Mouse (Mus musculus): Measurements from ENCODE around the gene Stxbp1.

DNA sequence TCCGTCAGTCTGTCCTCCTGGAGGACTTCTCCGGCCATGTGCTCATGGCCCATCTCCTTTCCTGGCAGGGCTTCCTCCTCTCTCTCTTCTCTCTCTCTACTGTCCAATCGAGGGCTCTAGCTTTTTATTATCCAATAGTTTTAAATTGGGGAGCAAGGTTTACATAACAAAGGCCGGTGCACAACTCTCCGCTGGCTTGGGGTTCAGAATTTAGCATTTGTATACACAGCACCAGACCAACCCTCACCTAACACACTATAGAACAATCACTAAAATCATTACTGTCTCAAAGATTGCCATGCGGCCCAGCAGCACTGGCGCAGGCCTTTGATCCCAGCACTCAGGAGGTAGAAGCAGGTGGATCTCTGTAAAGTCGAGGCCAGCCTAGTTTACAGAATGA lies 13.8 kb upstream of the Stxbp1 start:
- no peak for TF ChIP-seq CTCF (IDR thresholded peaks at IDR 0.05; ENCODE audit: extremely low read depth, insufficient read depth, insufficient read length, insufficient replicate concordance)
- no peak for TF ChIP-seq POLR2A (IDR thresholded peaks at IDR 0.05; ENCODE audit: low read depth, low read length)
